Mouse (Mus musculus): ENCODE results near the gene Olfr1472. TPM values are rescaled to one million over a fixed set of nuclear protein-coding genes. Genes with fewer than 3 reads are reported as not detected.
"Not testable (repeated sequence)": the region's sequence is repeated elsewhere in the genome, so short reads cannot be mapped to it uniquely, and the experiment has no call there.

Gene Olfr1472
- polyA plus RNA-seq (2017; shearing (Covaris generic)): under 1 TPM in 1 of 2 experiments, not detected in 1; 0.36 TPM

GRCm38 (mm10) chr19:13455986-13456385 lies at the start of gene Olfr1472:
Gene Olfr1472 (minus strand): TSS chr19:13456086.
- ATAC-seq: no peak

- ATAC-seq: no peak
These were observed 44.4 kb upstream of the Olfr1472 start, which contains the start of gene Olfr1477 for GRCm38 (mm10) chr19:13500246-13500645. Gene Olfr1477 (plus strand): TSS chr19:13500546.

GRCm38 (mm10) chr19:13480096-13480495 lies 24.2 kb upstream of the Olfr1472 start, which contains the start of gene Olfr1475:
Gene Olfr1475 (minus strand): TSS chr19:13480196.
- ATAC-seq: no peak

GRCm38 (mm10) chr19:13469265-13469664 lies 13.4 kb upstream of the Olfr1472 start, which contains the start of gene Olfr1474:
Gene Olfr1474 (plus strand): TSS chr19:13469565.
- ATAC-seq: not testable (repeated sequence)

- ATAC-seq: not testable (repeated sequence)
These were observed 12.8 kb downstream of the Olfr1472 start, which contains the start of gene Olfr1471 for GRCm38 (mm10) chr19:13443109-13443508. Gene Olfr1471 (plus strand): TSS chr19:13443409.

- no peak for ATAC-seq
These were observed 48.3 kb downstream of the Olfr1472 start, which contains the start of gene Olfr1469 for GRCm38 (mm10) chr19:13407549-13407948. Gene Olfr1469 (plus strand): TSS chr19:13407849.

Other genes with a start within 250 kb of the Olfr1472 start
- not detected for gene Olfr1463, start 224.8 kb downstream of the Olfr1472 start, polyA plus RNA-seq (2017; shearing (Covaris generic))
- gene Olfr1465, start 140.5 kb downstream of the Olfr1472 start, polyA plus RNA-seq (2017; shearing (Covaris generic)): not detected
- gene Olfr1466, start 117.2 kb downstream of the Olfr1472 start, polyA plus RNA-seq (2017; shearing (Covaris generic)): not detected
- not detected for gene Olfr1467, start 93.8 kb downstream of the Olfr1472 start, polyA plus RNA-seq (2017; shearing (Covaris generic))
- under 1 TPM in 1 of 2 experiments, not detected in 1; 0.61 TPM for gene Olfr1469, start 48.2 kb downstream of the Olfr1472 start, polyA plus RNA-seq (2017; shearing (Covaris generic))
- gene Olfr1471, start 12.7 kb downstream of the Olfr1472 start, polyA plus RNA-seq (2017; shearing (Covaris generic)): not detected
- gene Olfr1474, start 13.5 kb upstream of the Olfr1472 start, polyA plus RNA-seq (2017; shearing (Covaris generic)): not detected
- gene Olfr1475, start 24.1 kb upstream of the Olfr1472 start, polyA plus RNA-seq (2017; shearing (Covaris generic)): not detected
- under 1 TPM in 1 of 2 experiments, not detected in 1; 0.11 TPM for gene Olfr1477, start 44.5 kb upstream of the Olfr1472 start, polyA plus RNA-seq (2017; shearing (Covaris generic))
- gene Olfr1480, start 71.8 kb upstream of the Olfr1472 start, polyA plus RNA-seq (2017; shearing (Covaris generic)): not detected
- gene Olfr1484, start 127.4 kb upstream of the Olfr1472 start, polyA plus RNA-seq (2017; shearing (Covaris generic)): not detected
- not detected for gene Olfr1487, start 161.3 kb upstream of the Olfr1472 start, polyA plus RNA-seq (2017; shearing (Covaris generic))
- not detected for gene Olfr1489, start 175.5 kb upstream of the Olfr1472 start, polyA plus RNA-seq (2017; shearing (Covaris generic))
- not detected for gene Olfr1490, start 195.0 kb upstream of the Olfr1472 start, polyA plus RNA-seq (2017; shearing (Covaris generic))
- gene Olfr1491, start 241.2 kb upstream of the Olfr1472 start, polyA plus RNA-seq (2017; shearing (Covaris generic)): not detected

Data from activated CD4-positive, CD25-positive, alpha-beta regulatory T cell, adult 4 months (primary cell).